Mouse (Mus musculus) spleen, postnatal 4 days (tissue): ENCODE measurements around the gene Gm3095.
"Not testable (repeated sequence)": the region's sequence is repeated elsewhere in the genome, so short reads cannot be mapped to it uniquely, and the experiment has no call there.

Experiments used
- DNase-seq, 2 experiments: peaks; one replicate each; pipeline ENCODE4 v3.0.0; 2022; ENCODE audit warnings: low spot score in 2 of 2

The Gm3095 gene

GRCm38 (mm10) chr14:3963247-3963646, at the start of gene Gm3095:
Gene Gm3095 (plus strand): TSS chr14:3963547.
- DNase-seq, result not testable (repeated sequence)

GRCm38 (mm10) chr14:3931456-3931855, 31.9 kb upstream of the Gm3095 start, which contains the start of gene Gm3029:
Gene Gm3029 (plus strand): TSS chr14:3931756.
- DNase-seq, result not testable (repeated sequence)

- DNase-seq, result not testable (repeated sequence)
Observed at GRCm38 (mm10) chr14:3998094-3998493, 34.7 kb downstream of the Gm3095 start, which contains the start of gene Gm3099. Gene Gm3099 (plus strand): TSS chr14:3998394.
